Mouse (Mus musculus) spleen, embryonic (tissue): ENCODE measurements around the gene Phyhd1.

ENCODE experiments used
- CTCF ChIA-PET: fragments of 350-600 bp; sonication (Branson Sonifier 250); formaldehyde crosslinking; loops from one replicate; lab custom pipeline; 2022; lab: Charles Lee

The Phyhd1 gene

DNA sequence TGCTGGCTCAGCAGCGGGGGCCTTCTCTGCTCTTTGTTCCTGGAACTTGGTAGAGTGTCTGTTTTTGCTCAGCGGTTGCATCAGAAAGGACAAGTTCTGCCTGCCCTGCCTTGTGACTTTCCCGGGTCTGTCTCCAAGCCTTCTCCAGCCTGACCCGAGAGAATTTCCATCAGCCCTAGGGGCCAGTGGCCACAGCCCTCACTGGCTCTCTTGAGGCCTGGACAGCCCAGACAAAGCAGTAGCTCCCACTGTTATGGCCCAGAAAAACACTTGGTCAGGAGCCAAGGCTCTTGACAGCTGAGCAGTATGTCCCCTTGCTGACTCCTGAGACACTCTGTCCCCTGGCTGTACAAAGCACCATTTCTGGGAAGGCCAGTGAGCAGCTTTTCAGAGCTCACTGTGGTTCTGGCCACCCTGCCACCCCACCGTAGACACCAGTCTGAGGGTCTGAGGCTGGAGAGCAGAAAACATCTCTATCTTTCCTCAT, at the start of gene Phyhd1:
Gene Phyhd1, plus strand, starts transcription at position 437 of the 487 bp plus-strand sequence.
- CTCF ChIA-PET, result no interaction called here

GRCm38 (mm10) chr2:30216293-30216692, 49.7 kb upstream of the Phyhd1 start:
- CTCF ChIA-PET, result no interaction called here

DNA sequence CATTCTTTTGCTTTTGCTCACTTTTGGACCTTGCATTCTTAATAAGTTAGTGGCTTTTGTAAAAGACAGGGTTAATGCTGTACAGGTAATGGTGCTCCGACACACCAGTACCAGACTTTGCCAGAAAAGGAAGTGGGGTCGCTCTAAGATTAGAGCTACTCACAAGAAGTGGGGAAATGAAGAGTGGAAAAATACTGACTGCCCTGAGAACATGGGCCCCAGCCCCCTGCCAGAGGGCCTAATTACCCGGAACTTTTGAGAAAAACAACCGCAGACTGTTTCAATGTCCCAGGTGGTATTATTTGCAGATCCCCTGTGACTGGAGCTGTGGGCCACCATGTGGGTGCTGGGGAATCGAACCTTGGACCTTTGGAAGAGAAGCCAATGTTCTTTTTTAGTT, 30.4 kb upstream of the Phyhd1 start:
- CTCF ChIA-PET, result no interaction called here

DNA sequence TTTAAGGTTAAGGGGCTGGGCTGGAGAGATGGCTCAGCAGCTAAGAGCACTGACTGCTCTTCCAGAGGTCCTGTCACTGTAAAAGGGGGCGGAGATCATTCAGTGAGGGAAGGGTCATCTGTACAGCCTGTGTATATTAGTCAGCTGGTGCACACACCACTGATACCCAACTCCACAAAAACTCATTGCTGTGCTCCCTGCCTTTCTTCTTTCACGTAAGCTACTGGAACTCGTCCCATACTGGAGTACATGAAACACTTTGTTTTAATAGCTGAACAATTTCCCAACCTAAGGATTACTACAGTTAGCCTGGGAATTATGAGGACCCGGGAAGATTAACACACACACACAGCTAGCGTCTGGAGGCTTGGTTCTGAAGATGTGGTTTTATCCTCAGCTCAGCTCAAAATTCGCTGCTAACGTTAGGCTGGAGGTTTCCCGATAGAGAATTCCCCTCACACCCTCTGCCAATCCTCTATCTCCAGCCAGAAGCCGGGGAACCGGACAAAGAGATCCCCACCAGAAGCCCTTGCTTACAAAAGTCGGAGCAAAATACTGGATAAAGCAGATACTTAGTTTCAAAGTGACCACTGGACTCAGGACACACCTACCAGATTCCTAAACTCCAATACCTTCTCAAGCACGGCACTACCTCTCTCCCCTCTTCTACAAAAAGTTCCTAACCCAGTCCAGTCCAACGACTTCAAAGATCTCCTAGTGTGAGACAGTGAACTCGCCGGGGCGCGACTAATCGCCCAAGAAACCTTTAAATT, 29.4 kb upstream of the Phyhd1 start:
- CTCF ChIA-PET, result interaction anchor here (0.5 to 1.5 kb wide), 2 partner anchors 21 to 710 kb away, joined by 3 read pairs; no protein-coding TSS in a partner anchor

DNA sequence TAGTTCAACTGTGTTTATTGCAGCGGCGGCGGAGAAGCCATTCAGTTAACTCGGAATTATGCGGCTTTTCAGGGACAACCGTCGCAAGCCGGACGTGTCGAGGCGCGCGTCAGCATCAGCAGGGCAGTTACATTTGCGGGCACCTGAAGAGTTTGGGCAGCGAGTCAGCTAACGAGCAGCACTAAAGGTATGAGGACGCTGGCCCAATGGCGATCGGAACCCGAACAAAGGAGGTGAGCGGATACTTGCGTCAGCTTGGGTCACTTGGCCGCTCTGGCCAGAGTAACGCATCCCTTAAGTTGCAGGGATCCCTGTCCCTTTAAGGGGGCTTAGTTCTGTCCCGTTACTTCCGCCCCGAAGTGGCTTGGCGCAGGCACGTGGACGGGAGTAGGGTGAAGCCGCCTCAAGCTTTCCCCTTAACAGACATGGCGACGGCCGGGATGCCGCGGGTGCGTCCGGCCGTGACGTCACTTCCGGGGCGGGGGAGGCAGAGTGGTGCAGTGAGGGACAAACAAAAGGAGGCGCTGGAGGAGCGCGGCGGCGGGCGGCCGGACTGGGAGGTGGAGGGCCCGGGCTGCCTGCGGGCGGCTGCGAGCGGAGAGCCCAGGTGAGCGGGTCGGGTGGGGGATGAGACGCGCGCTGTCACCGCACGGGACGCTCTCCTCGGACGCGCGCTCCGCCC, 28.7 kb upstream of the Phyhd1 start, which contains the start of gene Lrrc8a:
Gene Lrrc8a, plus strand, starts transcription at position 517 of the 682 bp plus-strand sequence.
- CTCF ChIA-PET, result interaction anchor here (1.5 kb wide), 1 partner anchor 21 kb away, joined by 3 read pairs; no protein-coding TSS in a partner anchor

GRCm38 (mm10) chr2:30237881-30238280, 28.1 kb upstream of the Phyhd1 start:
- CTCF ChIA-PET, result interaction anchor here (0.7 to 1.5 kb wide), 2 partner anchors 20 to 60 kb away, joined by 3 to 5 read pairs; no protein-coding TSS in a partner anchor

DNA sequence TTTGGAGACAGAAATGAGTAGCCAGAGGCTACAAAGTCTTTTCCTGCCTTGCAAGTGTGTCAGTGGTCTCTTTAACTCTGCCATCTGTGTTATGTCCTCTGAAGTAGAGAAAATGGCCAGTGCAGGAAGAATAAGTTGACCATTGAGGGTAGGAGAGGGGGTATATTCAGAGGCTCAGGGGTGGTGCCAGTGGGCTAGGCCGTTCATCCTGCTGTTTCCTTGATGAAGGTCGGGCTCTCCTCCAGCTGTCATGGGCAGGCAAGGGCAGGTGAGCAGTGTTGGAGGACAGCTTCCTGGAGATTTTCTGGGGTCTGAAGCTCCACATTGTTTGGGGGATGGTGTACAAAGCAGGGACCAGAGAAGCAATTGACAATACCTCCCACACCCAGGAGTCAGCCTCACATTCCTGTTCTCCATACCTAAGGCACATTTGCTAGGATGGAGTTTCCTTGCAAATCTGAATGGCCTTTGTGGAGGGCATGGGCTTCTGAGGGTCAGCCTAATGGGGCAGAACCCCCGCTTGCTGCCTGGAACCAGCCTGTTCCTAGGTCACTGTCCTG, 27.0 kb upstream of the Phyhd1 start:
- CTCF ChIA-PET, result no interaction called here

DNA sequence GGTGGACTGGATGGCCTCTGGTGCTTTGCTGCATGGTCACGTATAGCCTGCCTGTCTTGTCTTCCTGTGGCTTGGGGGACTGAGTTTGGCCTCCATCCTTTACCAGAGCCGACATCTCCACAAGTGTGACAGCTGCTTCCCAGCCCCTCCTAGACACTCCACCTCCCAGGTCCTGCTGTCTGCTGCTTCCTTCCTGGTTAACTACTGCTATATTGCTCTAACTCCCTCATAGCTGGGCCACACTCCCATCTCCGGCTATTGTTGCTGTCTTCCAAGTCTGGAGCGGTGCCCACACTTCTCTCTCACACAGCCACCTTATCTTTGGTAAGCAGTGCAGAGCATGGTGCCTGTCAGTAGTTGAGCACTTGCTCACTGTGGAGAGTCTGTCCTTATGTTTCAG, 26.2 kb upstream of the Phyhd1 start:
- CTCF ChIA-PET, result no interaction called here

DNA sequence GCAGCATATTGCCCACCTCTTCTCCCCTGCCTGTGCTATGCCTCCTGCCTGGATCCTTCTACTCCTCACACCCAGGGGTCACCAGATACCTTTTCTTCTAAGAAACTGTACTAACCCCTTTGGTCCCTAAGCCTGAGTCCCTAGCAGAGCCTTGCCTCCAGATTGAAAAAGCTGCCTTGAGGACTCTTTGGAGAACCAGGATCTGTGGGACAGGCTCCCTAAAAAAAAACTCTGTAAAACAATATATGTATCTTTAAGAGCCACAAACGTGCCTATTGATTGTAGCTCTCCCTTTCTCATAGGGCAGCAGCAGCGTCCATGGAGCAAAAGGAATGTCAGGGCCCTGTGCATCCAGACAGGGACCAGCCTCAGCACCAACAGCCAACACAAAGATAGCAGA, 25.7 kb upstream of the Phyhd1 start, which contains the start of gene Gm28035:
Gene Gm28035, plus strand, starts transcription at position 301 of the 400 bp plus-strand sequence.
- CTCF ChIA-PET, result no interaction called here

GRCm38 (mm10) chr2:30242509-30242908, 23.5 kb upstream of the Phyhd1 start:
- CTCF ChIA-PET, result no interaction called here

GRCm38 (mm10) chr2:30243391-30243790, 22.6 kb upstream of the Phyhd1 start:
- CTCF ChIA-PET, result no interaction called here

GRCm38 (mm10) chr2:30244595-30245178, 21.3 kb upstream of the Phyhd1 start:
- CTCF ChIA-PET, result no interaction called here

DNA sequence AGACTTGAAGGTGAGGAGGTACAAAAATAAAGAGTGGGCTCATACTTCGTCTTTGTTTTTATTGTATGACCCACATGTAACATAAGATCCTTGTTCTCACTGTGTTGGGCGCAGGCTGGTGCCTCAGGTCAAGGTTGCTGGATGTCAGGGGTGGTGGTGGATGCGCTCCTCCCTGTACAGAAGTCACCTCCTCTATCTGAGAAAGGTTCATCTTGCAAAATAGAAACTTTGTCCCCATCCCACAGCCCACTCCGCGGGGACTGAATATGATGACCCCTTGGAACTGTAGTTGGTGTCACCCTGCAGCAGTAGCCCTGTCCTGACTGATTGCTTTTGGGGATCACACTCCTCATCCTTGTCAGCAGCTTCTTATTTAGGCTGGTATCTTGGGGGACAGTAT, 19.0 kb upstream of the Phyhd1 start:
- CTCF ChIA-PET, result no interaction called here

DNA sequence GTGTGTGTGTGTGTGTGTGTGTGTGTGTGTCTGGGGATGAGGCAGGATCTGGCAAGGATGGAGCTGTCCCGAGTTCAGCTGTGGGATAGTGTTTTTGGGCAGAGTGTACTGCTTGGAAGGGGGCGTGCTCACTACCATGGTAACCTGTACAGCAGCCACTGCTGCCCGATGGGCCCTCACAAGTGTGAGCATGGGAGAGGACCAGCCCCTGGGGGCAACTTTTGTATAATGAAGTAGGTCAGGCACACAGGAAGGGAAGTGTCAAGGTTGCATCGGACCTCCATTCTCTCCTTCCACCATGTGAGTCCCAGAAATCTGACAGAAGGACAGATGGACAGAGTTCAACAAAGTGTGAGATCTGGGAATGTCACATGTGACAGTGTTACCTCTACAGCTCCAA, 18.3 kb upstream of the Phyhd1 start:
- CTCF ChIA-PET, result no interaction called here

DNA sequence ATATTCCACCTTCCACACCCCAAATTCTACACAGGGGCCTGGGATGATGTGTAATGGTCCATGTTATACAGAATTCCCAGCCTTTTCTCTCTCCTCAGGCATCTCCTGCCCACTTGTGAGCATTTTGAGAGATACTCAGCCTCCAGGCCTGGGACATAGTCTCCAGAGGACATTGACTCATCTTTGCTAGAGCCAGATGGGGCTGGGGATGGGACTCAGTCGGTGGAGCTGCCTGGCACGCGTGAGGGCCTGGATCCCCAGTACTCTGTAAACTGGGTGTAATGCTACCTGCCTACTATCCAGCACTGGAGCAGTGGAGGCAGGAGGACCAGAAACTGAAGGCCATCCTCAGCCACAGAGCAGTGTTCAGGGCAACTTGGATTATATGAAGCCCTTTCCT, 16.8 kb upstream of the Phyhd1 start:
- CTCF ChIA-PET, result no interaction called here

- CTCF ChIA-PET, result no interaction called here
Measured at GRCm38 (mm10) chr2:30250166-30251128, 15.6 kb upstream of the Phyhd1 start.

DNA sequence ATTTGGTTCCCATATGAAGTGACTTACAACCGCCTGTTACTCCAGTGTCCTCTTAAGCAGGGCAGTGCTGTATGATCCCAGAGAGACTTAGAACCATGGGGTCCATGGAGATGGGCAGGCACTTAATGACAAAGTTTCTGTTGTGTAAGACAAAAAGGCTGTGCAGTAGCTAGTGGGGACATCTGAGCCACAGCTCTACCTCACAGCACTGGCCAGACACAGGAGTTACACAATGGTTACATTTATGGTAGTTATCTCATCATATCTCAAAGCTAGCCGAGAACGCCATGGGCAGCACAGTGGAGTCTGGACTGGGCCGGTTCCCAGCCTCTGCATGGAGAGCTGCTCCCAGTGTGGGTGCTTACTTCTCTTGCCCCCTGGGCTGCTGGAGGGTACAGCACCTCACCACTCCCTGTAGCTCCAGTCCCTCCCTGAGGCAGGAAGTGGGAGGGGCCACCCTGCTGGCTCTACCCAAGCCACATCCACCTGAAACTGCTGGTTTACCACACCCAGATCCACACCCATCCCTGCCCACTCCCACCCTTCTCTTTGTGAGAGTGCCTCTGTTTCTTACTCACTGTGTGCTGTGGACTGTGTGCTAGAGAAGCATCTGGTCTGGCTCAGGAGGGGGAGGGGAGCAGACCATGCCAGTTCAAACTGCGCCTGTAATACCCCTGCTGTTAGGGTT, 14.4 kb upstream of the Phyhd1 start:
- CTCF ChIA-PET, result interaction anchor here (0.6 kb wide), 1 partner anchor 76 kb away, joined by 7 read pairs; no protein-coding TSS in a partner anchor

DNA sequence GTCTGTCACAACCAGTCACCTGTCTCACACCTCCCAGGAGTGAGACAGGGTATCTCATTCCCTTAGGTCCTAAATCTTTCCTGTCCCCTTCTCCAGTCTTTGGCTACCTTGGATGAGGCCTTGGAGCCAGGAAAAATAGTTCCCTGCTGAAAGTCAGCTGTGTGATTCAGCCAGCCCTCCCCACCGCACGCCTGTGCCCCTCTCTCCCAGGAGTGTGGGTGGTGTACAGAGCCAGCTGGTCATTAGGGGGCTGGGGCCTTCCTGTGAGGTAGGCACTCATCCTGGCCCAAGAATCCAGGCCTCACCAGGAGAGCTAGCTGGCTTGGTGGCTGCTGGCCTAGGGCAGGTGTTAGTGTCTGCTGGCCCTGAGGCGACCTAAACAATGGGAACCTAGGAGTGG, 13.5 kb upstream of the Phyhd1 start:
- CTCF ChIA-PET, result no interaction called here

GRCm38 (mm10) chr2:30253809-30254208, 12.2 kb upstream of the Phyhd1 start:
- CTCF ChIA-PET, result interaction anchor here (1.2 kb wide), 1 partner anchor 16 kb away, joined by 3 read pairs; no protein-coding TSS in a partner anchor
